15 mouse cellular contexts compared by ENCODE assay signal in the genomic region with DNA sequence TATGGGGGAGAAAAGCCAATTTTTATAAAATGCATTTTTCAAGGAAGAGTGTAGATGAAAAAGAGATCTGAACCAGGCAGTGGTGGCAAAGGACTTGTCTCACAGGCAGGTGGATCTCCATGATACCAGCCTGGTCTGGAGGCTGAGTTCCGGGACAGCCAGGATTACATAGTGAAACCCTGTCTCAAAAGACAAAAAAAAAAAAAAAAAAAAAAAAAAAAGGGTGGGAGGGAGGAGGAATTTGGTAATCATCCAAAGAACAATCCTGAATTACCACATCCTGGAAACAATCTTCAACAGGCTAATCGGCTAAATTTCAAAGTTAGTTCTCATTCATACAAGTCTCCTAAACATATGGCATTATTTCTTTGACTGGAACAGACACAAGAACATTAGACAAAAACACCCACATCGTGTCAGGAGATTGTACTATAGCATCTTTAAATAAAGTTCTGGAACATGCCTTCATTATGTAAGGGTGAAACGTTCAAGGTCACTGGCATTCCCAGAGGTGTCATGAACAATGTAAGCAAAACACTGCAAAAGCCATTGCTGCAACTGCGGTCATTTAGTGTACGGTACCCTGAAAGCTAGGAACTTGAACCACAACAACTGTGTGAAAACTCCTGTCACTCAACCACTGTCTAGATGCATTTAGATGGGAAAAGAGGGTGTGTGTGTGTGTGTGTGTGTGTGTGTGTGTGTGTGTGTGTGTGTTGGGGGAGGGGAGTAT.
DNase-seq lines count a peak whose midpoint lies in the region; ATAC-seq and TF ChIP-seq lines count a peak whose summit lies in the region.
"Had no signal": no experiment of that assay in that cellular context is flagged by ENCODE, and none has a peak within 500 bp of the region (broad histone marks: within the 10 kb centered on the region; RNA-seq: fewer than 3 reads in every experiment).

No protein-coding gene starts in this region.

- 33% methylated on average over 6 of the region's 6 CpGs for WGBS in embryonic facial prominence, embryonic 14.5 days
- WGBS in embryonic facial prominence, embryonic 10.5 days: 78% methylated on average over 6 of the region's 6 CpGs
- WGBS in kidney, adult 2 months: 40% methylated on average over 6 of the region's 6 CpGs

- no peak for TF ChIP-seq POLR2A in kidney, adult 2 months (IDR thresholded peaks at IDR 0.05; ENCODE audit: low read depth, low read length)

- peak; percentile 33 for DNase-seq in embryonic facial prominence, embryonic 14.5 days (ENCODE audit: low spot score)
- DNase-seq in embryonic facial prominence, embryonic 10.5 days (ENCODE audit: low spot score): no peak
- peak; percentile 8 for DNase-seq in kidney, adult 2 months
- no peak for DNase-seq in kidney, adult 9 months
- DNase-seq in 416B (ENCODE audit: low read depth): peak; percentile 25
- no peak for DNase-seq in cerebellum, adult 9-10 months
- DNase-seq in ovary, postnatal 36 days (ENCODE audit: low spot score): no peak
- DNase-seq: adrenal gland, postnatal 14 days; kidney, postnatal 10 days; right cerebral cortex, adult 18-20 months; thymus, adult 2 months had no signal

- H3K36me3 ChIP-seq in embryonic facial prominence, embryonic 14.5 days (ENCODE audit: control insufficient read depth, insufficient read depth, low read length): peaks cover 33% of the 10 kb centered on the region
- peaks cover 46% of the 10 kb centered on the region for H3K36me3 ChIP-seq in embryonic facial prominence, embryonic 10.5 days (replicated peaks)
- H3K36me3 ChIP-seq in kidney, adult 2 months (ENCODE audit: control insufficient read depth, insufficient read depth, low read length): peaks cover 2% of the 10 kb centered on the region; the same call in 1 of the 2 replicates

- no peak for ATAC-seq in embryonic facial prominence, embryonic 14.5 days (ENCODE audit: low read depth)
- ATAC-seq: Patski had no signal

- H3K4me3 ChIP-seq in embryonic facial prominence, embryonic 14.5 days (ENCODE audit: low read depth, low read length): no peak overlapping the region
- H3K4me3 ChIP-seq in embryonic facial prominence, embryonic 10.5 days: no peak overlapping the region
- H3K4me3 ChIP-seq in kidney, adult 2 months (ENCODE audit: insufficient read depth, low read depth, low read length): no peak overlapping the region
- H3K4me3 ChIP-seq in brown adipose tissue, adult 24 weeks (ENCODE audit: insufficient read depth, low read depth, low read length): no peak overlapping the region
- H3K4me3 ChIP-seq: neural tube, embryonic 15.5 days had no signal

- H3K27ac ChIP-seq in embryonic facial prominence, embryonic 14.5 days (replicated peaks; ENCODE audit: low read depth, low read length): no peak overlapping the region
- H3K27ac ChIP-seq in embryonic facial prominence, embryonic 10.5 days (replicated peaks): no peak overlapping the region
- no peak overlapping the region for H3K27ac ChIP-seq in kidney, adult 2 months (ENCODE audit: insufficient read depth, low read depth, low read length)
- peak overlapping the region; percentile 49; the same call in 1 of the 2 replicates for H3K27ac ChIP-seq in brown adipose tissue, adult 24 weeks (replicated peaks; ENCODE audit: low read depth, low read length)
- H3K27ac ChIP-seq: hindbrain, embryonic 14.5 days; neural tube, embryonic 15.5 days had no signal

- H3K9me3 ChIP-seq in embryonic facial prominence, embryonic 14.5 days (ENCODE audit: control insufficient read depth, low read length): no peaks in the 10 kb centered on the region
- H3K9me3 ChIP-seq in embryonic facial prominence, embryonic 10.5 days: no peaks in the 10 kb centered on the region
- H3K9me3 ChIP-seq: neural tube, embryonic 15.5 days had no signal

- no peak overlapping the region for H3K9ac ChIP-seq in embryonic facial prominence, embryonic 14.5 days (ENCODE audit: low read depth, low read length)
- H3K9ac ChIP-seq: hindbrain, embryonic 14.5 days; neural tube, embryonic 15.5 days had no signal

- no peak for TF ChIP-seq CTCF in kidney, adult 2 months (conservative IDR thresholded peaks at IDR 0.05; ENCODE audit: insufficient read depth, insufficient read length, low read depth, low read length)

- H3K27me3 ChIP-seq in embryonic facial prominence, embryonic 14.5 days (replicated peaks; ENCODE audit: control insufficient read depth, insufficient read depth, low read length): no peaks in the 10 kb centered on the region
- H3K27me3 ChIP-seq in embryonic facial prominence, embryonic 10.5 days (replicated peaks; ENCODE audit: low read depth, poor library complexity, severe bottlenecking): no peaks in the 10 kb centered on the region
- no peaks in the 10 kb centered on the region for H3K27me3 ChIP-seq in kidney, adult 2 months (replicated peaks; ENCODE audit: control insufficient read depth, insufficient read depth, low read length)
- H3K27me3 ChIP-seq: neural tube, embryonic 15.5 days; Patski had no signal

- peaks cover 9% of the 10 kb centered on the region; the same call in 1 of the 2 replicates for H3K4me1 ChIP-seq in embryonic facial prominence, embryonic 14.5 days (ENCODE audit: control insufficient read depth, insufficient read depth, low read length)
- peaks cover 6% of the 10 kb centered on the region; the same call in 1 of the 2 replicates for H3K4me1 ChIP-seq in embryonic facial prominence, embryonic 10.5 days
- H3K4me1 ChIP-seq in kidney, adult 2 months (ENCODE audit: control insufficient read depth, insufficient read depth, low read length): peaks cover 3% of the 10 kb centered on the region; the same call in 1 of the 2 replicates
- peaks cover 4% of the 10 kb centered on the region; the same call in 1 of the 2 replicates for H3K4me1 ChIP-seq in brown adipose tissue, adult 24 weeks (ENCODE audit: control insufficient read depth, insufficient read depth, insufficient read length, low read length)

- no peak overlapping the region for H3K4me2 ChIP-seq in embryonic facial prominence, embryonic 14.5 days (ENCODE audit: low read depth, low read length)
- H3K4me2 ChIP-seq: hindbrain, embryonic 14.5 days; neural tube, embryonic 15.5 days had no signal

Comparison
In these comparisons a context has a peak if more than half of its experiments do, and no peak if none do; other contexts are left out.
1. DNase-seq: peak in embryonic facial prominence, embryonic 14.5 days (single experiment), kidney, adult 2 months (single experiment) and 416B (single experiment); none in embryonic facial prominence, embryonic 10.5 days (single experiment), kidney, adult 9 months (single experiment), cerebellum, adult 9-10 months (single experiment) and ovary, postnatal 36 days (single experiment).